Mouse (Mus musculus) embryonic facial prominence, embryonic 14.5 days (tissue): ENCODE results near the gene Tatdn2. TPM values are rescaled to one million over a fixed set of nuclear protein-coding genes. Genes with fewer than 3 reads are reported as not detected.
A peak's percentile ranks its signal among the peaks of the same experiment; 100 is the strongest.

Experiments used
- ATAC-seq: fragments of 200-750 bp; cut with Nextera tagmentation; 2 replicates; pipeline ENCODE4 v1.8.0; 2017; ENCODE audit warnings: low read depth, moderate number of reproducible peaks, moderate TSS enrichment
- DNase-seq: peaks from one replicate; pipeline ENCODE4 v3.0.0-alpha.2; 2015; ENCODE audit warnings: low spot score
- H3K27ac ChIP-seq: fragments of 300-500 bp; sonication (generic); replicated peaks from 2 replicates; pipeline ENCODE4 v1.5.1; 2014; ENCODE audit warnings: low read depth, mild to moderate bottlenecking, low read length, moderate library complexity
- H3K27me3 ChIP-seq: fragments of 300-500 bp; sonication (generic); replicated peaks from 2 replicates; pipeline ENCODE4 v1.6.1; 2014; ENCODE audit warnings: low read length; ENCODE audit not compliant: control insufficient read depth, insufficient read depth
- H3K36me3 ChIP-seq: fragments of 300-500 bp; sonication (generic); 2 replicates; pipeline ENCODE4 v1.6.1; 2014; ENCODE audit warnings: low read length, mixed read lengths; ENCODE audit not compliant: control insufficient read depth, insufficient read depth
- H3K4me1 ChIP-seq: fragments of 300-500 bp; sonication (generic); 2 replicates; pipeline ENCODE4 v1.6.1; 2014; ENCODE audit warnings: antibody characterized with exemption, low read length; ENCODE audit not compliant: control insufficient read depth, insufficient read depth
- H3K4me2 ChIP-seq: fragments of 300-500 bp; sonication (generic); 2 replicates; pipeline ENCODE4 v1.6.1; 2014; ENCODE audit warnings: low read depth, mild to moderate bottlenecking, low read length, moderate library complexity, mixed read lengths
- H3K4me3 ChIP-seq: fragments of 300-500 bp; sonication (generic); 2 replicates; pipeline ENCODE4 v1.5.1; 2014; ENCODE audit warnings: low read depth, mild to moderate bottlenecking, low read length
- H3K9ac ChIP-seq: fragments of 300-500 bp; sonication (generic); 2 replicates; pipeline ENCODE4 v1.6.1; 2014; ENCODE audit warnings: low read depth, mild to moderate bottlenecking, low read length, moderate library complexity, mixed read lengths
- H3K9me3 ChIP-seq: fragments of 300-500 bp; sonication (generic); 2 replicates; pipeline ENCODE4 v1.6.1; 2016; ENCODE audit warnings: low read length; ENCODE audit not compliant: control insufficient read depth
- WGBS: fragments of 180-500 bp; shearing (Covaris S2); extraction: QIAGEN DNeasy Blood & Tissue Kit; methylation state at CpG from one replicate; pipeline ENCODE4 v1.1.7; 2014; 5-methylcytosine and 5-hydroxymethylcytosine counted together
- polyA plus RNA-seq: library from polyadenylated mRNA; unstranded; fragments of >200 nt; fragmentation: Nextera tagmentation; extraction: Ambion mirVana; gene quantifications from 2 replicates; pipeline ENCODE4 v1.2.1, GENCODE M21; 2014

The Tatdn2 gene
- 0.94 and 1.9 TPM in 2 replicates for polyA plus RNA-seq

DNA sequence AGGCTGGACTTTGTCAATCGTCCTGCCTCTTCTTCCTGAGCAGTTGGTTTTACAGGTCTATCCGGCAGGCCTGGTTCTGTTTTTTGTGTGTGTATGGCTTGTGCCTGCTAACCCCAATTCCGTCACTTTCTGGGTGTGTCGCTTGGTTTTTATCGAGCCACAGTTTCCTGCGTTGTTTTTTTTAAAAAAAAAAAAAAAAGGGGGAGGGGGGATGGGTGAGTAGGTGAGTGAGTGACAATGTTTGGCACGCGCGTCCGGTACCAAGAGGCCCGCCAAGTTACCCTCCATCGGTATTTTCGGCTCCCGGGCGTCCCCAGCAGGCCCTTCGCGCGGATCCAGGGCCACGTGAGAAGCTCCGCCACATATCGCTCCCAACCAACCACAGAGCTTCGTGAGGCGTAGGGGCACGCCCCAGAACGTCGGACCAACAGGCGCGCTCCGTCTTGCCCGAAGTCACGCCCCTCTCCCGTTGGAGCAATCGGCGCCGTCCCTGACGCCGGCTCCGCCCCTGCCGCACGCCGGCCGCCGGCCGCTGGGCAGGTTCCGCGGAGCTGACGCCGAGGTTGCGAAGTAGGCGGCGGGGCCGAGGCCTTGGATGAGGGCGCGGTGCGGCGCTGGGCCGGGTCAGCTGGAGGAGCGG is at the start of gene Tatdn2:
Tatdn2 (plus strand) TSS at position 469 of the 640 bp plus-strand sequence.
- ATAC-seq, result peak; percentile 100
- WGBS, result under 1% methylated on average over 46 of the region's 58 CpGs
- peak within 1 kb of the TSS; percentile 84 for H3K9ac ChIP-seq

DNA sequence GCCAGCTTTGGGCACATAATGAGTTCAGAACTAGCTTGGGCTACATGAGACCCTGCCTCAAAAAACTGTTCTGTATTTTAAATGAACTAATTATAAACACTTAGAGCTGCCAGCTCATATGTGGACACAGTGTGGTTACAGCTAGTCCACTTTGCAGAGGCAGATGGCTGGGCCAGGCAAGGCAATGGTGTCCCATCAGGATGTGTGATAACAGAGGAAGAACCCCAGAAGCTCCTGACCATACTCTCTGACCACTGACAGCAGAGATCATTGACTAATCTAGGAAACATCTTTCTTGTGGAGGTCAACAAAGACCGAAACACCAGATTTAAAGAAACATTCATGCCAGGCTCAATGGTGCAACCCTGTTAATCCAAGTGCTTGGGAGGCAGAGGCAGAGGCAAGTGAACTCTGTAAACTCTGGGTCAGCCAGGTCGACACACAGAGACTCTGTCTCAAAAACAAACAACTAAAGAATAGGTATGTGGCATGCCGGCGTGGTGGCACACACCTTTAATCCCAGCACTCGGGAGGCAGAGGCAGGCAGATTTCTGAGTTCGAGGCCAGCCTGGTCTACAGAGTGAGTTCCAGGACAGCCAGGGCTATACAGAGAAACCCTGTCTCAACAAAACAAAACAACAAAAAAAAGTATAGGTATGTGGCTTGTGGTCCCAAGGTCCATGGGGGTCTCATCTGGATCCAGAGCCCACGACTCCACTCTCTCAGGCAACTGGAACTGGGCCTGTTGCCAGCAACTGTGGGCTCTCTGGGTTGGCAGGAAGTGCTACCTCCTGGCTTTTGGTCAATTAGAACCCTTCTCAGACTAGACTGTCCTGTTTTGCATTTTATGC is 47.3 kb upstream of the Tatdn2 start:
- ATAC-seq (no peak), DNase-seq (no peak)
- no peaks in the 10 kb centered on the region for H3K36me3 ChIP-seq
- H3K27ac ChIP-seq, result no peak overlapping the region
- no peak overlapping the region for H3K9ac ChIP-seq
- H3K4me2 ChIP-seq, result no peak overlapping the region
- WGBS, result 84% methylated on average over 6 of the region's 7 CpGs
- H3K4me3 ChIP-seq, result no peak overlapping the region
- H3K4me1 ChIP-seq, result no peaks in the 10 kb centered on the region
- no peaks in the 10 kb centered on the region for H3K9me3 ChIP-seq
- no peaks in the 10 kb centered on the region for H3K27me3 ChIP-seq

More for the DNA sequence above, at the start of gene Tatdn2:
- peak; percentile 99 for DNase-seq
- no peaks in the 10 kb centered on the region for H3K27me3 ChIP-seq
- peak within 1 kb of the TSS; percentile 96 for H3K4me2 ChIP-seq
- H3K9me3 ChIP-seq, result no peaks in the 10 kb centered on the region
- H3K27ac ChIP-seq, result peak within 1 kb of the TSS; percentile 87
- H3K36me3 ChIP-seq, result peaks cover 21% of the 10 kb centered on the region
- peak within 1 kb of the TSS; percentile 90 for H3K4me3 ChIP-seq
- peaks cover 18% of the 10 kb centered on the region for H3K4me1 ChIP-seq

DNA sequence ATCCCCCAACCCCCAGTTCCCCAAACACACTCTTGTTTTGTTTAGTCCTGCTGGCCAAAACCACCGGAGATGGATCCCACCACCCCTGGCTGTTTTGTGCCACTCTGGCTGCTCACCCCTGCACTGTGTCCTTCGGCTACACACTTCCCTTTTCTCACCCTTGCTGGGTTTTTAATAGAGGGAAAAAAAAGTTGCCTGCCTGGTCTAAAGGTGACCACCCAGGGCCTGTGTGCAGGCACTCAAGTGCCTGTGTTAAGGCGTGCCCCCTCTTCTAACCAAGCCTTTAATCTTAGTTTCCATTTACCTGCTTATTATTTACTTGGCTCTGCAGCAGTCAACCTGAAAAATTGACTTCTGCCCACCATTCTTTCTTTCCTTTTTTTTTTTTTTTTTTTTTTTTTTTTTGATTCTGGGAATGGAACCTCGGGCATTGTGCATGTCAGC is 46.6 kb upstream of the Tatdn2 start:
- Histone ChIP-seq H3K36me3 (no peaks in the 10 kb centered on the region), H3K27ac (no peak overlapping the region), H3K9me3 (no peaks in the 10 kb centered on the region), H3K9ac (no peak overlapping the region), H3K27me3 (no peaks in the 10 kb centered on the region), H3K4me1 (no peaks in the 10 kb centered on the region), H3K4me3 (no peak overlapping the region), H3K4me2 (no peak overlapping the region)
- ATAC-seq (no peak), DNase-seq (no peak)
- WGBS, result 70% methylated on average over 4 of the region's 4 CpGs

- Histone ChIP-seq H3K9me3 (no peaks in the 10 kb centered on the region), H3K27ac (no peak overlapping the region), H3K27me3 (no peaks in the 10 kb centered on the region), H3K4me2 (no peak overlapping the region), H3K36me3 (no peaks in the 10 kb centered on the region), H3K4me1 (no peaks in the 10 kb centered on the region), H3K9ac (no peak overlapping the region), H3K4me3 (no peak overlapping the region)
- ATAC-seq (no peak), DNase-seq (no peak)
- WGBS, result 71% methylated on average over 3 of the region's 3 CpGs
These were observed 45.2 kb upstream of the Tatdn2 start for GRCm38 (mm10) chr6:113651626-113652025.

DNA sequence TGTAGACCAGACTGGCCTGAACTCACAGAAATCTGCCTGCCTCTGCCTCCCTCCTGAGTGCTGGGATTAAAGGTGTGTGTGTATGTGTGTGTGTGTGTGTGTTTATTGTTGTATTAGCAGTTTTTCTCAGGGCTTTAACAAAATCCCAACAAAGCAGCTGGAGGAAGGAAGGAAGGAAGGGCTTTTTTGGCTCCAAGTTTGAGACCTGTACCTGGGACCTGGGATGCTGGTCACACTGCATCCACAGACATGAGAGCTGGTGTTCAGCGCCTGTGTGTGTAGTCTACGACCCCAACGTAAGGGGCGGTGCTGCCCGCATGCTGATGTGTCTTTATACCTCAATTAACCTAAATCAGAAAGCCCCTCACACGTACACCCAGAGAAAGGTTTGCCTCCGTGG is 43.3 kb upstream of the Tatdn2 start:
- no peak overlapping the region for H3K4me2 ChIP-seq
- H3K9ac ChIP-seq, result no peak overlapping the region
- H3K4me3 ChIP-seq, result no peak overlapping the region
- 97% methylated on average over 7 of the region's 7 CpGs for WGBS
- ATAC-seq, result no peak
- no peaks in the 10 kb centered on the region for H3K4me1 ChIP-seq
- no peaks in the 10 kb centered on the region for H3K27me3 ChIP-seq
- no peaks in the 10 kb centered on the region for H3K36me3 ChIP-seq
- H3K27ac ChIP-seq, result no peak overlapping the region
- DNase-seq, result no peak
- H3K9me3 ChIP-seq, result no peaks in the 10 kb centered on the region

DNA sequence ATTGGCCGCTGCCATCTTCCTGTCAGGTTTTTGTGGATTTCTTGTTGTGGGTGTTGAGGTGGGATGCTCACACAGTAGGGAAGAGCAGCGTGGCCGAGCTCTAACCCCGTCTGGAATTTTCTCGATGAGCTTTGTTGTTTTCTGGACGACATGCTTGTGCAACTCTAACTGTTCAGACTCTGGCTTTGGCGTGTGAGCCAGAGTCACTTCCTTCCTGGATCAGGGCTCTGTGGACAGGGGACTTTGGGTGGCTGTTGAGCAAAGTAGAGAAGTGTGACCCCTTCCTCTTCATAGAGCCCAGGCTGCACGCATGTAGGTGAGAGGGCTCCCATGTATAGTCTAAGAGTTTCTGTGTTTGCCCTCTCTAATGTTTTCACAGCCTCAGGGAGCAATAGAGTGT is 42.7 kb upstream of the Tatdn2 start:
- Histone ChIP-seq H3K27ac (no peak overlapping the region), H3K9ac (no peak overlapping the region), H3K4me2 (no peak overlapping the region), H3K9me3 (no peaks in the 10 kb centered on the region), H3K4me3 (no peak overlapping the region), H3K27me3 (no peaks in the 10 kb centered on the region), H3K36me3 (no peaks in the 10 kb centered on the region), H3K4me1 (no peaks in the 10 kb centered on the region)
- ATAC-seq (no peak), DNase-seq (no peak)
- 78% methylated on average over 8 of the region's 8 CpGs for WGBS

- Histone ChIP-seq H3K4me1 (no peaks in the 10 kb centered on the region), H3K9me3 (no peaks in the 10 kb centered on the region), H3K36me3 (no peaks in the 10 kb centered on the region), H3K4me2 (no peak overlapping the region), H3K9ac (no peak overlapping the region), H3K4me3 (no peak overlapping the region), H3K27me3 (no peaks in the 10 kb centered on the region), H3K27ac (no peak overlapping the region)
- DNase-seq (no peak), ATAC-seq (no peak)
- 76% methylated on average over 16 of the region's 16 CpGs for WGBS
These were observed 42.0 kb upstream of the Tatdn2 start for GRCm38 (mm10) chr6:113654753-113655397.

DNA sequence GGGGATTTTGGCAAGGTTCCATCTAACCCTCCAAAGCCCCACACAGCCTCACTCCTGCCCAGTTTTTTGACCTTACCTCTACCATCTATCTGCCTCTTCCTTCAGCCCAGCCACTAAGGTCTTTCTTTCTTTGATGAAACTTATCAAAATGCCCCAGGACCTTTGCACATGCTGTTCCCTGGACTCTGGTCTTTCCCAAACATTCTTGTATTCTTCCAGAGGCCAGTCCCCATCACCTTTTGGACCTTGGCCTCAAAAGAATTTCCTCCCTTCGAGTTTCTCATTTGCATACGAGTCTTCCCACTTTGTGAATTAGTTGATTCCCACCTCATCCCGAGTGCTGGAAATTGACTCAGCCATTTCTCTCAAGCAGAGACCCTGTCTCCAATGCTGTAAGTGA is 41.4 kb upstream of the Tatdn2 start:
- Histone ChIP-seq H3K36me3 (no peaks in the 10 kb centered on the region), H3K4me2 (no peak overlapping the region), H3K27ac (no peak overlapping the region), H3K27me3 (no peaks in the 10 kb centered on the region), H3K9me3 (no peaks in the 10 kb centered on the region), H3K9ac (no peak overlapping the region), H3K4me1 (no peaks in the 10 kb centered on the region), H3K4me3 (no peak overlapping the region)
- DNase-seq, result no peak
- no peak for ATAC-seq
- WGBS, result 86% methylated on average over 3 of the region's 3 CpGs
